ENCODE assay signal across 17 mouse cellular contexts in the genomic region with DNA sequence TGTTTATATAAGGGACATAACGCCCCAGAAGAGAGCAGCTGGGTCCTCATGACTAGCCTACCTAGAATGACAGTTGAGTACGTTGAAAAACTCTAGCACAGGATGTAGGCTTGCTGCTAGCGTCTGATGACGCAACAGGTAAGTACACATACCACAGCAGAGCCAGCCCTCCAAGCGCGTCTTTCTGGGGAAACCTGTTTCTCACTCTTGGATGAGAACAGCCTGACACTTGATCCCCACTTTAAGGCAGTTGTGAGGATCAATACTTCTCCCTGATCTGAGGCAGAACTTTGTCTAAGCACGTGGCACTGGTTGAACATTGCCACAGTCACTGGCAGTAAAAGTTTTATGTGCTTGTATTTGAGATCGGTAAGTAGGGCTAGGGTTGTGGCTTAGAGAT. TPM values are rescaled to one million over a fixed set of nuclear protein-coding genes. Genes with fewer than 3 reads are reported as not detected.
DNase-seq lines count a peak whose midpoint lies in the region; ATAC-seq lines count a peak whose summit lies in the region.
"Had no signal": no experiment of that assay in that cellular context is flagged by ENCODE, and none has a peak within 500 bp of the region (broad histone marks: within the 10 kb centered on the region; RNA-seq: fewer than 3 reads in every experiment).

No protein-coding gene starts in this region.

- peak; percentile 53 for DNase-seq in urinary bladder, postnatal 14 days (ENCODE audit: low spot score)
- no peak for DNase-seq in urinary bladder, postnatal 10 days (ENCODE audit: low spot score)
- DNase-seq in lung, postnatal 36 days = peak; percentile 79
- no peak for DNase-seq in left cerebral cortex, adult 9 months (ENCODE audit: low spot score in 2 of 2)
- no peak for DNase-seq in cerebellum, adult 8-10 months
- DNase-seq in kidney, postnatal 10 days = no peak
- DNase-seq: cerebellum, adult 11 months; kidney, adult 18-20 months; midbrain, embryonic 14.5 days; right cerebral cortex, postnatal 25 days; thymus, postnatal 36 days had no signal

- H3K27ac ChIP-seq in liver, embryonic 15.5 days (replicated peaks) = 0 out of 2 replicates have a peak overlapping the region, but pooled peaks have one; percentile 3
- H3K27ac ChIP-seq: heart, embryonic 13.5 days; hindbrain, embryonic 10.5 days; left cerebral cortex, adult 2 months had no signal

- ATAC-seq in liver, embryonic 15.5 days (ENCODE audit: insufficient read depth) = peak; percentile 17; the same call in 1 of the 2 replicates
- ATAC-seq: activated CD4-positive, CD25-positive, alpha-beta regulatory T cell, adult 4 months; forebrain, embryonic 16.5 days had no signal

- H3K4me1 ChIP-seq in liver, embryonic 15.5 days (replicated peaks) = peaks cover 18% of the 10 kb centered on the region; the same call in 1 of the 2 replicates
- H3K4me1 ChIP-seq: heart, embryonic 13.5 days; hindbrain, embryonic 10.5 days had no signal

- 75% methylated on average over 8 of the region's 8 CpGs for WGBS in liver, embryonic 15.5 days (ENCODE audit: insufficient replicate concordance)

- no peaks in the 10 kb centered on the region for H3K27me3 ChIP-seq in liver, embryonic 15.5 days
- H3K27me3 ChIP-seq: heart, embryonic 13.5 days had no signal

- H3K9me3 ChIP-seq in liver, embryonic 15.5 days (replicated peaks) = no peaks in the 10 kb centered on the region
- H3K9me3 ChIP-seq: heart, embryonic 13.5 days; hindbrain, embryonic 10.5 days had no signal

- H3K9ac ChIP-seq in liver, embryonic 15.5 days = no peak overlapping the region
- H3K9ac ChIP-seq: heart, embryonic 13.5 days had no signal

- no peak overlapping the region for H3K4me2 ChIP-seq in liver, embryonic 15.5 days
- H3K4me2 ChIP-seq: heart, embryonic 13.5 days had no signal

- H3K36me3 ChIP-seq in liver, embryonic 15.5 days (replicated peaks) = peaks cover 99% of the 10 kb centered on the region

- H3K4me3 ChIP-seq in liver, embryonic 15.5 days (replicated peaks) = no peak overlapping the region
- H3K4me3 ChIP-seq: heart, embryonic 13.5 days; hindbrain, embryonic 10.5 days; left cerebral cortex, adult 2 months had no signal

RNA-seq across cellular contexts. Expression of gene Ttpal, which starts 18.3 kb away (rescaled TPM):
- 8.5 and 10.4 TPM in 2 replicates for polyA plus RNA-seq in liver, embryonic 15.5 days (2015; fragmentation: Nextera tagmentation; extraction: Ambion mirVana)

RNA-seq across cellular contexts. Expression of gene Serinc3, which starts 24.5 kb away (rescaled TPM):
- 126 and 129 TPM in 2 replicates for polyA plus RNA-seq in liver, embryonic 15.5 days (2015; fragmentation: Nextera tagmentation; extraction: Ambion mirVana)

RNA-seq across cellular contexts. Expression of gene Pkig, which starts 37.7 kb away (rescaled TPM):
- polyA plus RNA-seq in liver, embryonic 15.5 days (2015; fragmentation: Nextera tagmentation; extraction: Ambion mirVana) = 93.3 and 95.5 TPM in 2 replicates

Comparison
In these comparisons a context has a peak if more than half of its experiments do, and no peak if none do; other contexts are left out.
1. DNase-seq: peak in urinary bladder, postnatal 14 days (single experiment) and lung, postnatal 36 days (single experiment); none in urinary bladder, postnatal 10 days (single experiment), left cerebral cortex, adult 9 months (0 of 2), cerebellum, adult 8-10 months (single experiment) and kidney, postnatal 10 days (single experiment).